Mouse (Mus musculus): ENCODE data around the gene Gm13941. TPM values are rescaled to one million over a fixed set of nuclear protein-coding genes. Genes with fewer than 3 reads are reported as not detected.

Gm13941 gene
- not detected for total RNA-seq (2021)
- long read RNA-seq, experiment 1: 0 reads
- long read RNA-seq, experiment 2: 0 reads

DNA sequence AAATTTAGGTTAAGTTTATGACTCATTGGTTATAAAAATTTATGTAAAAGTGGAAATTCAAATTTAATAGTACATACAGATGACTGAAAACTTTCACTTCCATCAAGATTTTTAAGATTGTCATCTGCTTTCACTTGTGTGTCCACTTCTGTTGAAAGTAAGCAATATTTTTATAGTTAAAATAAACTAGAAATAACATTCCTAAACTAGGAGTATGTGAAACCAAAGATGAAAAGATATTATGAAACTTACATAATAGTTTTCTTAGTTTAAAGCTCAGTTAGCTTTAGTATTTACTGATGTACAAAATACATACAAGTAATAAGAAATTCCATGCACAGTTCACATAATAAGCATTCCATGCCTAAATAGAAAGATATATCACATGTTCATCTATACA is at the start of gene Gm13941:
Gm13941 (minus strand) TSS at position 101 of the 400 bp plus-strand sequence.
- DNase-seq (ENCODE audit: low spot score in 2 of 2): no peak

DNA sequence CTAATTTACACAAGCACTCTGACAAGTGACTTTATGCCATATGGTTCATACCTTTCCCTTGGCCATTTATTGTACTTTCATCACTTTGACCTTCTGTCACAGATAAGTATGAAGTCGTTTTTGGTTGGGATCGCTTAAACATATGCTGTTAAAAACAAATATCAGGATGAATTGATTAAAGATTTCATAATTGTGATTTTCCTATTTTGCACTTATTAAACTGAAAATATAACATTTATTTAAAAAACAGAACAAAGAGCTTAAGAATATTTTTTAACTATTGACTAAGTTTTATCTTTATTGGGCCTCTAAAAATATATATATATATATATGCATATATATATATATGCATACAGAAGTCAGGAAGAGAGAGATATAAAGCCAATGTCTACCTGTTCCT is 47.1 kb upstream of the Gm13941 start, which contains the start of gene Gm15130:
Gm15130 (minus strand) TSS at position 101 of the 400 bp plus-strand sequence.
- DNase-seq (ENCODE audit: low spot score in 2 of 2): no peak

- no peak for DNase-seq (ENCODE audit: low spot score in 2 of 2)
Observed at GRCm38 (mm10) chr2:111135739-111136138, 30.0 kb upstream of the Gm13941 start.

DNA sequence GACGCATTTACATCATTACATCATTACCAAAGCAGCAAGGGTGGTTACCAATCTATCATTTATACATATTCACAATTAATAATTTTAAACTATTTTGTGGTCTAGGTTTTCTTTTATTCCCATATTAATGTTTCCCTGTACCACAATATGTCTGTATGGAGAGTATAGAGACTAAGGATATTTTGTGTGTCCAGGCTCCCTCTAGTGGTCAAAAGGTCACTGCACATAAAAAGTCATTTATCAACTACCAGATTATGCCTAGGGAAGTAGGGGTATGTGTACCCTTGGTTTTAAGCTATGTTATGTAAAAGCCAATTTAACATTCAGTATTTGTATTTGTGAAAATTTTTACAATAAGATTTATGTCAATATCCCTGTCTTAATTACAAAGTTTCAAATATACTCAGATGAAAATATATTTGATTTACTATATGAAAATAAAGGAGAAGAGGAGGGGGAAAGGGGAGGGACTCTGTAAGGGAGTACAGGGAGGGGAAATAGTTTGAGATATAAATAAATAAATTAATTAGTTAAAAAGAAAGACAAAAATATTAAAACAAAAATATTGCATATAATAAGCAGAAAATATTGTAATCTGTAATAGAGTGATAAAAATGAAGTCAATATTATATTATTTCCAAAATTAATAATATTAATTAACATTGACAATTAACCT is 47.1 kb downstream of the Gm13941 start:
- DNase-seq (ENCODE audit: low spot score in 2 of 2): no peak

Other genes with a start within 250 kb of the Gm13941 start
- gene Ano3, start 155.1 kb downstream of the Gm13941 start, total RNA-seq (2021): under 1 TPM; 0.17 to 0.31 TPM
- not detected for gene Gm15130, start 47.0 kb upstream of the Gm13941 start, total RNA-seq (2021)
- gene 4930430A15Rik, start 123.6 kb upstream of the Gm13941 start, total RNA-seq (2021): not detected
- gene Olfr1275, start 129.3 kb upstream of the Gm13941 start, total RNA-seq (2021): not detected
- gene Olfr1276, start 148.5 kb upstream of the Gm13941 start, total RNA-seq (2021): not detected
- gene Olfr1277, start 168.1 kb upstream of the Gm13941 start, total RNA-seq (2021): not detected
- gene Olfr1278, start 184.2 kb upstream of the Gm13941 start, total RNA-seq (2021): not detected
- gene Olfr1279, start 194.7 kb upstream of the Gm13941 start, total RNA-seq (2021): not detected
- gene Olfr1280, start 208.0 kb upstream of the Gm13941 start, total RNA-seq (2021): not detected
- not detected for gene Olfr1281, start 220.5 kb upstream of the Gm13941 start, total RNA-seq (2021)
- gene Olfr1282, start 230.1 kb upstream of the Gm13941 start, total RNA-seq (2021): not detected

Data from adrenal gland, postnatal 4 days (tissue).